Comparison of ENCODE assay signal across 7 mouse cellular contexts in the genomic region with DNA sequence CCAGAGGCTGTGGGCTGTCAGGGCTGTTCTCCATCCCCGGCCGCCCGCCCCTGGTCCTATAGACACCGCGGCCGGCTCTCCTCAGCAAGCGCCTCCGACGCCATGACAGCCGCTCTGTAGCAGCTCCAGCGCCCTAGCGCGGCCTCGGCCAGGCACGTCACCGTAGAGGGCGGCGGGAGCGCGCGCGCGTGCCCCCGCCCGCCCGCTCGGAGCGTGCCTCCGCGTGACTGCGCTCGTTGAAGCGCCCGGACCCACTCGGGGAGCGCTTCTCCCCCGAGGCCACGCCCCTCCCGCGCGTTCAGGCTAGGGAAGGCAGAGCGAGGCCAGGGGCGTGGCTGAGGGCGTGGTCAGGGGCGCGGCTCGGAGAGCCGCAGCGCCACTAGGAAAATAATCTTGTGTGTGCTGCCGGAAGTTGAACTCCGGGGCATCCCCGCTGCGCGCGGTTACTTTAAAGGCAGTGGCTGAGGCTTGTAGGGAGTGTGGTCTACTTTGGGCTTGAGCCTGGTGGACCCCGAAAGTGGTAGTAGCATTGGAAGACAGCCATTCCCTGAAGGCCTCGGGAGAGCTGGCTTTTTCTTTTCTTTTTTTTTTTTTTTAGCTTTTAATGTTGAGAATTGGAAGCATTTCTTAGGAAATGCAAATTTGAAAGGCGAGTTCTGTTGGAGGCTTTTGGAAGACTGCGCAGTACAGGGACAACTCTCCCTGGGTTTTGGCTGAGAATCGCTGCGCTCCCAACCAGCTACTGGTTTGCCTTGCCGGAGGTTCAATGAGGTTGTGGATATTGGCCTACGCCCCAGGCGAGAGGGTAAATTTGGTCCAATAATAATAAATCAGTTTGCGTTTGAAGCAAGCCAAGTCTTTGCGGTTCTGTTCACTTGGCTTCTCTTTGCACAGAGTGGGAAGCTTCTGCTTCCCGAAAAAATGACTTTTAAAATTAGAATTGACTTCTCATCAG. TPM values are rescaled to one million over a fixed set of nuclear protein-coding genes. Genes with fewer than 3 reads are reported as not detected.
DNase-seq lines count a peak whose midpoint lies in the region; ATAC-seq lines count a peak whose summit lies in the region.

Mindy2 (minus strand) TSS at position 162 of the 955 bp plus-strand sequence.

- peak within 1 kb of the TSS; percentile 86 for H3K4me3 ChIP-seq in intestine, embryonic 15.5 days (replicated peaks)
- H3K4me3 ChIP-seq in midbrain, embryonic 10.5 days, result peak within 1 kb of the TSS; percentile 91

- WGBS in intestine, embryonic 15.5 days, result 1% methylated on average over 67 of the region's 67 CpGs
- 2% methylated on average over 67 of the region's 67 CpGs for WGBS in midbrain, embryonic 10.5 days

- H3K4me2 ChIP-seq in intestine, embryonic 15.5 days (replicated peaks), result peak within 1 kb of the TSS; percentile 90

- no peaks in the 10 kb centered on the region for H3K36me3 ChIP-seq in intestine, embryonic 15.5 days
- H3K36me3 ChIP-seq in midbrain, embryonic 10.5 days, result no peaks in the 10 kb centered on the region

- no peaks in the 10 kb centered on the region for H3K9me3 ChIP-seq in intestine, embryonic 15.5 days
- H3K9me3 ChIP-seq in midbrain, embryonic 10.5 days (replicated peaks), result no peaks in the 10 kb centered on the region

- no peaks in the 10 kb centered on the region for H3K27me3 ChIP-seq in intestine, embryonic 15.5 days (replicated peaks)
- no peaks in the 10 kb centered on the region for H3K27me3 ChIP-seq in midbrain, embryonic 10.5 days (ENCODE audit: low read depth, poor library complexity, severe bottlenecking)

- DNase-seq in adrenal gland, adult 18-20 months (ENCODE audit: low spot score in 2 of 2), result peak; percentile 98 to 99
- peak; percentile 98 for DNase-seq in embryo, embryonic 11 days
- peak; percentile 91 to 99 for DNase-seq in gastrocnemius, postnatal 36 days
- peak; percentile 96 to 97 for DNase-seq in left cerebral cortex, postnatal 25 days (ENCODE audit: low spot score in 2 of 2)
- peak; percentile 95 for DNase-seq in midbrain, embryonic 10.5 days (ENCODE audit: low spot score)
- peak; percentile 99 for DNase-seq in right cerebral cortex, postnatal 4 days

- intact Hi-C loops in gastrocnemius, postnatal 36 days (cut with DNase I), result no loop called here
- intact Hi-C loops in left cerebral cortex, postnatal 25 days (cut with DNase I), result loop anchor here (1.0 to 5.0 kb wide), 2 partner anchors 22 to 420 kb away; no protein-coding TSS in a partner anchor

- 0 out of 2 replicates have a peak, but pooled peaks cover 5% of the 10 kb centered on the region for H3K4me1 ChIP-seq in intestine, embryonic 15.5 days (replicated peaks)
- H3K4me1 ChIP-seq in midbrain, embryonic 10.5 days, result peaks cover 28% of the 10 kb centered on the region

- H3K27ac ChIP-seq in intestine, embryonic 15.5 days, result peak within 1 kb of the TSS; percentile 94
- peak within 1 kb of the TSS; percentile 92 for H3K27ac ChIP-seq in midbrain, embryonic 10.5 days (replicated peaks)

- peak; percentile 99 for ATAC-seq in intestine, embryonic 15.5 days

- peak within 1 kb of the TSS; percentile 91 for H3K9ac ChIP-seq in intestine, embryonic 15.5 days

RNA-seq across cellular contexts. Expression of gene Mindy2, which starts in this region (rescaled TPM):
- total RNA-seq in adrenal gland, adult 18-20 months (2021), result 10 to 100 TPM; 15.1 to 24.2 TPM
- 10 to 100 TPM; 13.2 to 13.9 TPM for total RNA-seq in gastrocnemius, postnatal 36 days (2021)
- 11.1 TPM in 2 replicates for polyA plus RNA-seq in intestine, embryonic 15.5 days (2015; fragmentation: Nextera tagmentation; extraction: Ambion mirVana)
- total RNA-seq in left cerebral cortex, postnatal 25 days (2021), result 10 to 100 TPM; 35.0 to 39.3 TPM
- polyA plus RNA-seq in midbrain, embryonic 10.5 days (2016; fragmentation: Nextera tagmentation; extraction: Ambion mirVana), result 5.0 and 6.4 TPM in 2 replicates

Comparison
In these comparisons a context has a peak if more than half of its experiments do, and no peak if none do; other contexts are left out.
1. Peak in every context shown above with its lines: DNase-seq, ATAC-seq, H3K4me3 ChIP-seq and H3K27ac ChIP-seq.